Mouse (Mus musculus) v-Abl transformed pro-B cells (cell line): ENCODE data around the gene Nek7.

Experiments
- in situ Hi-C, 2 experiments: fragments of 400-800 bp; cut with MboI; formaldehyde crosslinking; loops; one replicate each; pipeline ENCODE4 v1.15.1; 2025; ENCODE audit not compliant: unreplicated experiment in 2 of 2

Gene Nek7

DNA sequence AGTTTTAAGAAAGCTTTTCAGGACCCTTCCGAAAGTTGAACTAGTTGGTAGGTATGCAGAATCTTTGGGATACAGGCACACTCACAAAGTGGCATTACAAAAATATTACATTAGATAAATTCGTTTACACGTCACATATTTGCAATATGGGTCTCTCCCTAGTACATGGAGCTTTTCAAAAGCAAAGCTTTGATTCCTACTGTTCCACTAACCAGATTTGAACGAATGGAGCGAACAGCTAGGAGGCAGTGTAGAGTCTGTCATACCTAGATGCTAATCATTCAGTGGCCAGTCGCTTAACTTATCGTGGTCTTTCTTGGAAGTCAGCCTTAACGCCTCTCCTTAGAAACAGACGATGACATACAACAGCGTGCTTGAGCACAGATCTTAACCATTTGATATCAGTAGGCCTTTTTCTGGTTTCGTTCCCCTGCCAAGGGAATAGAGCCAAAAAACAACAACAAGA is at the start of gene Nek7:
Gene Nek7, minus strand, starts transcription at position 146 of the 466 bp plus-strand sequence.
- in situ Hi-C loops: loop anchor here (5.0 to 10.0 kb wide), 2 partner anchors 485 to 493 kb away; no protein-coding TSS in a partner anchor

DNA sequence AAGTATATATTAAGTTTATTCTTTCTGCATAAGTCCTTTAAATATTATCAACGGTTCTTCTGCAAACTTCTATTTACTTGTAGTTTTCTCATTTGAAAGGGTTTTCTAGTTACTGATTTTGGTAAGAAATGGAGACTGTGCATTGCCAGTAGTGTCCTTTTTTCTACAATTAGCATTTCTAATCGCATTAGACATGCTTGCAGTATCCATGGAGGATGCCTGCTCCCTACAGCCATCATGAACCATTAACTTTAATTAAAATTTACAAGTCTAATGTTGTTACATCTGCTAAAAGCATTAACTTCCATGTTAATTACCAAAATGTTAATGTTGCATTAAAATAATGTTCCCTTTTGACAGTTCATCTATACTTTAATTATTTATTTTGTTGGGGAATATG is 42.4 kb upstream of the Nek7 start:
- in situ Hi-C loops: no loop called here

DNA sequence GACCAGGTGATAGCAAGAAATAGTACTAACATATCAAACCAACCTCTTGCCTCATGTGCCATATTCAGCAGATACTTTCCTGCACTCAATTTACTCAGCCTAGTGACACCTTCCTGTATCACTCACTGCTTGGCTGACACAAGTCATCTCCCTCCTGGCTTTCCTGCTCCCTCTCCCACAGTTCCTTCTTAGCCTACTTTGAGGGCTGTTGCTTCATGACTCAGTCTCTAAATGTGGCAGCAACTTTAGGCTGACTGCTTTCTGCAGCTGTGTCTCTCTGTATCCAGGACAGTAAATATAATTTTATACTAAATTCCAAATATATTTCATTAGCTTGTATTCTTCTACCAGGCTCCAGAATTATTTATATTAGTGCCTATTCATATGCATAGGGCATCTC is 34.3 kb upstream of the Nek7 start:
- in situ Hi-C loops: no loop called here

DNA sequence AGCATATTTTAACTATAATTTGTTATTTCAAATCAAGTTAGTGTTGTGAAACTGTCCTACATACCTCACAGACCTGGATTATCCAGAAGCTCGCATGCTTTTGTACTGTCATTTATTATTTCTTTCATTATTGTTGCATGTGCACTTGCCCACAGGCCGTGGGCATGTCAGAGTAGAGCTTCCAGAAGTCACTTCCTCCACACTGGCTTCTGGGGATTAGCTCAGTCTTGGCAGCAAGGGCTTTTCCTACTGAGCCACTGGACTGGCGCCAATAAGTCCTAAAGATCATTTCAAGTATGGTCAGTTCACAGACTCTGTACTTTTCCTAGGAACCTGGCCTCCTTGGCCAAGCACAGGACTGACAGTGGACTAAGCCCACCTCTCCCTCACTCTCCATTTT is 25.1 kb upstream of the Nek7 start:
- in situ Hi-C loops: loop anchor here in 1 of 2 experiments (10.0 kb wide), 1 partner anchor 310 kb away; no protein-coding TSS in a partner anchor

DNA sequence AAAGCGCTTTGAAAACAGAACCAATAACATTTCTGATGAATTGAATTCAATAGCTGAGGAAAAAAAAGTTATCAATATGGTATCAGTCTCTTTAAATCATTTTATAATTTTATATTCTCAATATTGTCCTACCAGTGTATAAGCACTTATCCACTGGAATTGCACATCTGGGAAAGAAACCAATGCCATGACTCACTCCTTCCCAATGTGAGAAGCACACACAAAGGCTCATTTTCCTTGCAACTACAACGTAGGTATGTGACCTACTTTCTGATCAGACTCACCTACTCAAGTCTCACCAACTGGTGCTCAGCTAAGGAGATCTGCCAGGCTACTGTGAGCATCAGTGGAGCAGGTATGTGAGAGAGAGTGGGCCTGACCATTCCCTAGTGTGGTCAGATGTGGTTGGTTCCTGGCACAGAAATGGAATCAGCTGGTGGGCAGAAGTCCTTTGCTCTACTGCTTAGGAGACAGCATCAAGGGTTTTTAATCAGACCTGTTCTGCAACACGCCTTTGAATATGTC is 23.4 kb upstream of the Nek7 start:
- in situ Hi-C loops: loop anchor here in 1 of 2 experiments (10.0 kb wide), 1 partner anchor 309 kb away; no protein-coding TSS in a partner anchor

DNA sequence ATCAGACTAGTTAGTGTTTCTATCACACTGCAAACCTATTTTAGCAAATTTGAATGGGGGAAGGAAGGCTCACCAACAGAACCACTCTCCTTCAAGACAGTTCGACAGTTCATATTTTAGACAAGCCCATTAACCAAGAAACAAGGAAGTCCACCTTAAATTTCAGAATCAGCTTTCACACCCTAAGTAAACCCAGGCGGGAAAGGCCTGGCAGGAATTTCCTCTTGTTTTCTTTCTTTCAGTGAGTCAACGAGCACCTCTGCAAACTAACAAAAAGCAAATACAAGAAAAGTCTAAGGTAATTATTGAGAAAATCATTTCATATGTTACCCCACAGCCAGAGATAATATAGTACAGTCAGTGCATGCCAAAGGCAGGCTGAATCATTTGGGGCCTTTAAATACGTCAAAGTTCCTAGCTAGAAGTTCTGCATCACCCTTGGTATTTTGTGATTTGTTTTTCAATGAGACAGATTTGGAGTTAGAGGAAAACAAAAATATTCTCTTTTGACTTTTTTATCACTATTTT is 21.1 kb upstream of the Nek7 start:
- in situ Hi-C loops: loop anchor here in 1 of 2 experiments (10.0 kb wide), 1 partner anchor 306 kb away; no protein-coding TSS in a partner anchor

DNA sequence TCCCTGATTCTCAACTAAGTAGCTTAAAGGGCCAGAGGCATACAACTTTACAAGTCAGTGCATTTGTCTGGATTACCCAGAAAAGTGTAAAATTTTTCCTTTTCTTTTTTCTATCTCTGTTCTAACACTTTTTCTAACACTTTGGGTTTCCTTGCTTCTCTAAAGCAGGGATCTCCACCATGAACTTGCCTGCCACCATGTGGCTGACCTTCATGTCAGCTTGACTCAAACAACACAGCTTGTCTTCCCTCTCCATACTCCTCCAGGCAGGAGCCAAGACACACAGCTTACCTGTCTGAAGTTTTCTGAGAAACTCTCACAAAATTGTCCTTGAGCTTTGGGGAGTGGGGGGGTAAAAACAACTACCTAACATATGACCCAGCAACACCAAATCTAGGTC is 17.9 kb upstream of the Nek7 start:
- in situ Hi-C loops: loop anchor here in 1 of 2 experiments (10.0 kb wide), 1 partner anchor 313 kb away; no protein-coding TSS in a partner anchor

DNA sequence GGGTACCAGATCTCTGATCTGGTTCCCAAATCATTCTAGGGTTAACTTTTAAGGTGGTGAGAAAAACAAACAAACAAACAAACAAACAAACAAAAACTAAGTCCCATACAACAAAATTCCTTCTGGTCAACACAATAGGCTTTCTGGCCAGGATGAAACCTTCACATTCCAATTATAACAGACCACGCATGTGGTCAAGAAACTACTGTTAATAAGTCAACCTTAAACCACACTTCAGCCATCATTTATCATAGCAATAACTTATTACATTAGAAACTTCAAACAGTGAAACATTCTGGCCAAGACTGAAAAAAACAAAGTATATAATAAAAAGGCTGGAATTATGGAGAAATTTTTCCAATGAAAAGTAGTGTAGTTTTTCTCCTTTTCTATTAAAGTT is 14.6 kb upstream of the Nek7 start:
- in situ Hi-C loops: loop anchor here in 1 of 2 experiments (10.0 kb wide), 1 partner anchor 310 kb away; no protein-coding TSS in a partner anchor

DNA sequence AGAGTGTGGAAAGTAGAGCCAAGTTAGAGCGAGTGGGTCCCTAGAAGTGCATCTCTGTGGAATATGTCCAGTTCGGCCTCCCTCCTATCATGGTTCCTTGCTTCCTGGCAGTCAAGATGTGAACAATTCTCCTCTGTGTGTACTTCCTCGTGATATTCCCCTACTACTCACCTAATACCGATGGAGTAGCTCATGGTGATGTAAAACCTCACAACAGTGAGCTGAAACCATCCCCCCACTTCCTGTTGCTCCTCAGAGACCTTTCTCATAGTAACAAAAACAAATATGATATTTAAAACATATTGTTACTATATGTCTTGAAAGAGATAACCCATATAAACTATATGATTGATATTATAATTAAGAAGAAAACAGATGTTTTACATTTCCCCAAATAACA is 9.0 kb upstream of the Nek7 start:
- in situ Hi-C loops: loop anchor here in 1 of 2 experiments (10.0 kb wide), 1 partner anchor 494 kb away; no protein-coding TSS in a partner anchor

DNA sequence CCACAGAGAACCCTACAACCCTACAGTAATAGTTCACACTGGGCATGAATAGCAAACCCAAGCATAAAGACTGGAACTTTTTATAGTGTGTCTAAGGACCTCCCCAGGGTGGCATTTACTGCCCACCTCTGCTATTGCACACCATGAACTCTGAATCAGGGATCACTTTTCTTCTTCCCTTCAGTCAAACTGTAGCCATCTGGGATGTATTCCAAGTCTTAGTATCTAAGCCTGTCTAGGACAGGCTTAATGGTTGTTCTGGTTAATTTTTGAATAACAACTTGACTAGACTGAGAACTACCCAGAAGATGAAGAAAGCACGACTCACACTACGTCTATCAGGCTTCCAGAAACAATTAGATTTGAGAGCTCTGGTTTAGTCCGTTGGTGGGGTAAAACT is 8.5 kb upstream of the Nek7 start:
- in situ Hi-C loops: loop anchor here in 1 of 2 experiments (10.0 kb wide), 1 partner anchor 494 kb away; no protein-coding TSS in a partner anchor

DNA sequence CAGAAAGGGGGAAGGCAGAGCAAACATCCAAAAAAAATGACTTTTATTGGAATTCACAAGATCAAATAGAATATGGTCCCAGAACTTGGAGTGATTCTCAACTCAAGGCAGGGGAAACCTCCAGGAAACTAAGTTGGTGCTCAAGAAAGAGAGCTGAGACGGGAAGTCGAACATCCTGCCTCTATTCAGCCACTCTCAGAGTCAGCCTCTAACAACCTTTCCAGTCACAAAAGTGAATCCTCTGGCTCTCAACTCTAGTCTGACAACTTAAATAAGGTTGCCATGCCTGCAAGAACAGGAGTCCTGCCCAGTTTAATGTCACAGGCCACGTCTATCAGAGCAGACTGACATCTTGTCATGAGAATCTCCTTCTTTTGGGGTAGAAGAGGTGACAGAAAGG is 7.9 kb upstream of the Nek7 start:
- in situ Hi-C loops: loop anchor here in 1 of 2 experiments (10.0 kb wide), 1 partner anchor 493 kb away; no protein-coding TSS in a partner anchor

DNA sequence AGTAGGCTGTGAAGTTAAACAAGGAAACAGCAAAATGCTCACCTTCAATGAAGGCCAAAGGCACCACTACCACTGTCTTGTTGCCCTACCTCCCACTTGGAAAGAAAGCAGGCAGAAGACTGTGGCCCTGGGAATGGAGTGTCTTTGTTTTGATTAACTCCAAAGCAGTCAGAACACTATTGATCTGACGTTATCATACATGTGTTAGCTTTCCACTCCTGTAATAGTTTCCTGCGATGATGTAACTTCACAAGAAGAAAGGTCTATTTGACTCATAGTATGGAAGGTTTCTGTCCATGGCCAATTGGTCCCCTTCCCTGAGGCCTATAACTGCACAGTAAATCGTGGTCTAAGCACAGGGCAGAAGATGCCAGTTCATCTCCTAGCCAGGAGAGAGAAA is 6.3 kb upstream of the Nek7 start:
- in situ Hi-C loops: loop anchor here in 1 of 2 experiments (10.0 kb wide), 1 partner anchor 491 kb away; no protein-coding TSS in a partner anchor

DNA sequence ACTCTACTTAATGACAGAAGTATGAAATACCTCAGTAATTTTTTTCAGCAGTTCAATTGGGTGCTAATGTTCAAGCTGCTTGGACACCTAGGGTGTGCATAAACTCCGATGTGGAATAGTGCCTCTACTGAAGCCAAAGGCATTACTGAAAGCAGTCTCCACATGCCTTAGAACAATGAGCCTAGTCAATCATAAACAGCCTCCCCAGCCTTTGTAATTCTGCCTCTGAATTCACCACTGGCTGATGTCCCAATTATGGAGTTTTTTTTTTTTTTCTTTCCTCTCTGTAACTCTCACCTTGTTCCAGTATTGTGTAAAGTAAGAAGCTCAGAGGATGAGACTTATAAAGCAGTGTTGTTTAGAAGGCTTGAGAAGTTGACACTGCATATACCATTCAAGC is 3.9 kb upstream of the Nek7 start:
- in situ Hi-C loops: loop anchor here in 1 of 2 experiments (10.0 kb wide), 1 partner anchor 489 kb away; no protein-coding TSS in a partner anchor

DNA sequence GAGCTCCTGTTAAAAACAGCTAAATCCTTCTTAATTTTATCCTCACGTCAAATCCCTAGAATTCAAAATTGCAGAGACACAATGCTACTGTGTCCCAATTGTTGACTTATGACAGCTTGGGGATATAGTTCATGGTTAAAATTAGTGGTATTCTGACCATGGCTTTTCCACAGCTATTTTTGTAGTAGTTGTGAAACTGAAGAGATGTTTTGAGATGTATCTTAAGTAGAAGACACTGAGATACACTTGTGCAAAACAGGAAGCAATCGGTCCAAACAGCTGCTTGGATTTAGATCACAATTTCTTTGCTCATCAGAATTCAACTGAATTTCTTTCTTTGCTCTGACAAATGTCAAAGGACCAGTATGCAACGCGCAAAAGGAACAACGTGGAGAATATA is 2.9 kb upstream of the Nek7 start:
- in situ Hi-C loops: loop anchor here in 1 of 2 experiments (10.0 kb wide), 1 partner anchor 488 kb away; no protein-coding TSS in a partner anchor

DNA sequence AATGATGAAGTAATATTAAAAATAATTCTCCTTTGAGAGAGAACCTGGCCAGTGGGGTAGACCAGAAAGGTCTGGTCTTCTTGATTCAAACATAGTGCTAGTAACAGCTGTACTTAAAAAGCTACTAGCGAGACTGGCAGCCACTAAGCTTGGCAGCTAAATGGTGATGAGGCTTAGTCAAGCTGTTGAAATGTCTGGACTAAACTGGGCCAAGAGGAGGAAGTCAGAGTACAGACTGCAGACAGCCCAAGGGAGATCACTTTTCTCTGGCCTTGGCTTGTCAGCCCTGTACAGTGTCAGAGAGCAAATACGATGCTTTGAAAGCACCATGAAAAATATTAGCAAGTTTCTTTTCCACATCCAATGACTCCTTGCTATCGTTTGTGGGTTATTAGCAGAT is 2.5 kb upstream of the Nek7 start:
- in situ Hi-C loops: loop anchor here in 1 of 2 experiments (10.0 kb wide), 1 partner anchor 488 kb away; no protein-coding TSS in a partner anchor

DNA sequence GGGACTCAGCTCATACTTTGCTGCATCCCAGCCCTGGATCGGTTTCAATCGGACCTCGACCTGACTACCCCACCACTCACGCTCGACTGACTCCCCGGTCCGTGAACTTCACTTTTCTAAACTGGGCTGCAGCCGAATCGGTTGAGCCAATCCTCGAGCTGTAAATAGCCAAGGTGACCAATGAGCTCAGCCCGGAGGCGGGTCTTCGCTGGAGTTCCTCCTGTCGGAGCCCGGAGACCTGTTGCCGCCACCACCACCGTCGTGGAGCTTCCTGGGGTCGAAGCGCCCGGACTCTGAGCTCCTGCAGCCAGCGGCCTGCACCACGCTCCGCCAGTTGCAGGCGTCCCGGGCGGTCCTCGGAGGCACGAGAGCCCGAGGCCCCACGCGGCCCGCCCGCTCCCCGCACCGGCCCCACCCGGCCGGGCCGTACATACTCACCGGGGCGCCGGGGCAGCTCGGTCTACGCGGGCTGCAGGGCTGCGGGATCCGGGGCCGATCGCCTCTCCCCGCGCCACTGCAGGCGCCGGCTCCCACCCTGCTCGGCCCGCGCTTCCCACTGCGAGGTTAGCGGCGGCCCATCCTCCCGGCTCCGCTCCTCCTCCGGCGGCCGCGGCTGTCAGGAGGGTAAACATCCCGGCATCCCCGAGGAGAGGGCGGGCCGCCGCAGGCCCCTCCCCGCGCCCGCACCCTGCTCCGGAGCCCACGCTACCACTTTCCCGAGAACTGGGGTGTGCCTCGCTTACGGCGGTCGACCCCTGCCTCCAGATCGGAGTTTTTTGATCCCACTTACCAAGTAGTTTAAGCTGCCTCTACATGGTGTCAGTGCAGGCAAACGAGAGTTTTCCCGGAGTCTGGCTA is 598 bp downstream of the Nek7 start:
- in situ Hi-C loops: loop anchor here in 1 of 2 experiments (5.0 kb wide), 1 partner anchor 492 kb away; no protein-coding TSS in a partner anchor

DNA sequence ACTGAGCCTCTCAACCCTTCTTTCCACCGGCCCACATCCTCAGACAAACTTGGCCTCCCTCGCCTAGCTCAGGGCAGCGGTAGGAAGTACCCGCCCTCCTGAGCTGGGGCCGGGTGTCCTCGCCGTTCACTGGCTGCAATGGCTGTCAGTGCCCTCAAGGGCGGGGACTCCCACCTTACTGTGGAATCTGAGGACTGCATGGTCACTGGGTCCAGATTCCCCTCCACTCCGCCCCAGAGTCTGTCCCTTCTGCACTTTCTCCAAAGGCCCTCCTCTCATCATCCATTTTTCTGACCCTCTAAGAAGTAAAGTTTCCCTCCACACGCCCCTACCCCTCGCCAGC is 2.0 kb downstream of the Nek7 start:
- in situ Hi-C loops: loop anchor here in 1 of 2 experiments (5.0 kb wide), 1 partner anchor 491 kb away; no protein-coding TSS in a partner anchor

DNA sequence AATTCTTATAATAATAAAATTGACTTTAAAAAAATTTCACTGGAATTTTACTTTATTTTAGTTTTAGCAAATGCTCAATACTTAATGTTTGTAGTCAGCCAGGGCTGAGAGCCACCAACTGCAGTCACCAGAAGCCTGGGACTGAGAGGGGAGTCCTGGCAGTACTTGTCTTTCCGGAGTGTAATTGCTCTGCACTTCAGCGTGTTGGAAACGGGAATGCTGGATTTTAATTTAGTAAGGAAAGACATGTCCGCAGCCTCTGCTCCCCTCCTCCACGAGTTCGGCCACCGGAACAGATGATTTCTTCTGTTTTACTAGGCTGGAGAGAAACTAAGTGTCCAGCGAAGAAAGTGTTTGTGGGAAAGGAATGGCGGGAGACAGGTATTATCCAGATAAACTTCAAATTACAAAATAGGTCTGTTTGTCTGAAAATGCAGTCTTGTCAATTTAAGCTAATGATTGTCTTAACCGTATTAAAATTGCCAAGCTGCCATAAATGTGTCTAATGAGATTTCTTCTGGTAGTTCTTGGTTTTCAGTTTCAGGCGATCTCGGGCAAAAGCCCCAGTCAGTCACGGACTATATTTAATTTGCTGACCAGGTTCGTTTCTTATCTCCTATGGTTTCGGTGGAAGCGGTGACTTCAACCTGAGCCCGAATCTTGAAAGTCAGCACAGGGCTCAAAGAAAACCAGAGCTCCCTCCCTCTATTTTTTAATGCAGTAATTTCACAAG is 2.5 kb downstream of the Nek7 start:
- in situ Hi-C loops: loop anchor here in 1 of 2 experiments (5.0 kb wide), 1 partner anchor 490 kb away; no protein-coding TSS in a partner anchor

DNA sequence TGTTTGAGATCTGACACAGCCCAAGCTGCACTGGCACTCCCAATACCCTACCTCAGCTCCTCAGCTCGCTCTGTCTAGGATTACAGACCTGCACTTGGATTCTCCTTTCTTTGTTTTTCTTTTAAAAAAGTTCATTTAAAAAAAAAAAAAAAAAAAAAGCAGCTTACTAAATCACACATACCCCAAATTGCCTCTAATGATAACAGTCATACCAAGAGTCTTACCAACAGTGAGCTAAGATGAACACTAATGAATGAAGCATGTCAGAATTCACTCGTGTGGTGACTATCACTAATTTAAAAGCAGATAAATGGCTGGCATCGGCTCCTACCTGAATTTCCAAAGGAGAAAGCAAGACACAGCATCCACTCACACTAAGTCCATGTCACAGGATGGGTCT is 4.6 kb downstream of the Nek7 start:
- in situ Hi-C loops: loop anchor here in 1 of 2 experiments (5.0 kb wide), 1 partner anchor 488 kb away; no protein-coding TSS in a partner anchor
